Mouse (Mus musculus) thymus, adult 18-20 months (tissue): ENCODE data around the gene Cyb5rl.

ENCODE experiments used
- DNase-seq, 2 experiments: peaks; one replicate each; pipeline ENCODE4 v3.0.0; 2022; ENCODE audit warnings: mixed read lengths in 2 of 2

Gene Cyb5rl

GRCm38 (mm10) chr4:107117741-107118385 is 51.1 kb downstream of the Cyb5rl start:
- DNase-seq = no peak

- no peak for DNase-seq
Observed at GRCm38 (mm10) chr4:107119056-107119455, 52.3 kb downstream of the Cyb5rl start.

DNA sequence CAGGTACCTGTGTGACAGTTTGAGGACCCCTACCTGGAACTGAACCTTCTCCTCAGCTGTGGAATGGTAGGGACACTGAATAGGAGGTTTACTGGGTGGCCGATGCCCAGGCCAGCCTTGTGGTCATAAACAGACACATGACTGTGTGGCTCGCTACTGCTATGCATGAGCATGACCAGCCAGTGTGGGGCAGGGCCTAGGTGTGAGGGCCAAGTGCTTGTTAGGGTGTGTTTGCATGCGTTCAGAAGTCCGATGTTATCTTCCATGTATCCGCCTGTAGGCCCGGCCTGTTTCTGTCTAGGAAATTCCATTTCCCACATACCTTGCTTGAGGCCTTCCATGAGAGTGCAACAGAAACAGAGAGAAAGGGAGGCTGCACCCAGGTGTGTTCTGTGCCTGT is 53.9 kb downstream of the Cyb5rl start:
- no peak for DNase-seq

DNA sequence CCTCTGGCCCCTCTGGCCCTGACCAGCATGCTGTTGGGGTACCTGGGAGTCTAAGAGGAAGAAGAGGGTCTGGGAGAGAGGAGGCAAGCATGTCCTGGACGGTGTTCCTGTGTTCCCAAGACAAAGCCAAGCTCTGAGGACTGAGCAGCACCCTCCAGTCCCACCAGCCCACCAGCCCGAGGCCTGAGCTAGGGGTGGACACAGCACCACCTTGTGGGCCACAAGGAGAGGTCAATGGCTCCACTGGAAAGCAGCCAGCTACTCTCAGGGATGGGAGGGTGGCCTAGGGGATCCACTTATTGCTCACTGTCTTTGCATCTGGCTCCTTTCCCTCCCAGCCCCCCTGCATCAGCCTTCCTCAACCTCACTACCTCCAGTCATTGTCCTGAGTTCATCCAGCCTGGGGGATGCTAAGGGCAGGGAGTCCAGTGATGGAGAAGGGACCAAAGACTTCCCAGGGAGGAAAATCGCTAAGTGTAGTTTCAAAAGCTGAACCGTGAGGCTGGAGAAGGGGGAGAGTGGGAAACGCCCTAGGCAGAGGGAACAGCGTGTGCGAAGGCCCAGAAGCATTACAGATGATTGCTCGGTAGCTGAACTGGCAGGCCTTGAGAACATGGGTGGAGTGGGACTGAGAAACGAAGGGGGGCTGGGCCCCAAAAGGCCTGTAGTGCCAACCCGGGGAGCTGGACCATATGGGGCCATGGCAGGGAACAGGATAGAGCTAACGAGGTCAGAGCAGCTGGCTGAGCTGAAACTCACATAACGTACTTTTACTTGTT is 54.6 kb downstream of the Cyb5rl start:
- DNase-seq = no peak

- DNase-seq = no peak
Observed at GRCm38 (mm10) chr4:107124376-107124775, 57.6 kb downstream of the Cyb5rl start.

- no peak for DNase-seq
Observed at GRCm38 (mm10) chr4:107125101-107125500, 58.3 kb downstream of the Cyb5rl start.

GRCm38 (mm10) chr4:107126389-107126788 is 59.6 kb downstream of the Cyb5rl start:
- DNase-seq = no peak

- no peak for DNase-seq
Observed at GRCm38 (mm10) chr4:107126891-107127524, 60.2 kb downstream of the Cyb5rl start.

DNA sequence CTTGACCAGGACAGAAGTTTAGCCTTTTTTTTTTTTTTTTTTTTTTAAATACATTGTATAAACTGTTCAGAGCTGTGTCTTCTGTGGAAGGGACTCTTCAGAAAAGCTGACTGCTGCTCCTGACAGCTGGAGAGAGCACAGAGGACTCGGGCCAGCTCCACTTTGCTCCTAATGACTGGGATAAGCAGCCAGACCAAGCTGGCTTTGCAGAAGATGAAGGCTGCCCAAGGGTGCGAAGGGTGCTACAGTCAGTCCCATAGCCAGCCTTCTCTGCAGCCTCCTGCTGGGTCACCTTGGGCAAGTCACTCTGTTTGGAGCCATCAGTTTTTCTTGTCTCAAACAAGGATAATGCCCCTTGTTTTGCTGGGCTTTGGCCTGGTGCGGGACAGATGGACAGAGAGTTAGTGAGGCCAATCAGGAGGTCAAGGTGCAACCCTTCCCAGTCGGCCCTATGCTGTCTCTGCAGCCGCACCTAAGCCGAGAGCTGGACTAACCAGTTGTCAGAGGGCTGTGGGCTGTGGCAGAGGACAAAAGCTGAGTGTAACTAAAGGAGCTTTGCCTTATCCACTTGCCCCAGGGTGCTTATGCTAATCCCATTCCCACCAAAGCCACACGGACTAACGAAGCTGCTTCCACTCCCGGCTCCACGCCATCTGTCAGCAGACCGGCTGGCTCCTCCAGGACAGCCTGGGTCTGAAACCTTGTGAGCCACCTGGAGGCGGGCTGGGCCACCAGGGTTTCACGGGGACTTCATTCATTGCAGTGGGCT is 61.3 kb downstream of the Cyb5rl start:
- no peak for DNase-seq

DNA sequence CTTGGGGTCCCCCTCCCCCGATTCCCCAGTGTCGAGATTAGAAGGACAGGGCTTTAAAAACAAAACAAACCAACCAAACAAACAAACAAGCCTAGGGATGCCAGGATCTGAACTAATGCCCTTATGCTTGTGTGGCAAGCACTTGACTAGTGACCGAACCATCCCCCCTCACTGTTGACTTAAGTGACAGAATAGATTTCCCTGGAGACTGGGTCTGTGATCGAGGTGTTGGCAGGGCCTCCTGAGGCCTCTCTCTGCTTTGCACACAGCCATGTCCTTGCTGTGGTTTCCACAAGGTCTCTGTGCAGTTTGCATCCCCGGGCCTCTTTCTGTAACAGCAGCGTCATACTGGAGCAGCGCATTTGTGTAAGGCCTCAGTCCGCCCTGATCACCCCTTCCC is 62.6 kb downstream of the Cyb5rl start:
- DNase-seq = no peak

DNA sequence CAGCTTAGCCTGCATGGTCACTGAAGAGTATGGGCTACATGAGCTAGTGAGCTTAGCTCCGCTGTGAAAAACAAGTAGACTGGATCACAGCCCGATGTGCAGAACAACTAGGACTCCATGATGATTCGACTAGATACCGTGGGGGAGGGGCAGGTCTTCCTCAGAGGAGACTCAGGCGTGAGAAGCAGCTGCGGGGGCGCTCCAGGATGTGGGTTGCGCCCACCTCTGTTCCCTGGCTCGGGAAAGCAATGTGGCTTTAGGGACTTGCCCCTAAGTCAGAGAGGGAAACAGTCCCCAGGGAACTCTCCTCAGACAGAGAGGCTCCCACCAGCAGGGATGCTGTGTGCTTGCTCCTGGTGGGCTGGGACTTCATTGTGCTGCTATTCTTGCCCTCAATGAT is 63.7 kb downstream of the Cyb5rl start:
- DNase-seq = peak; percentile 9 to 23

DNA sequence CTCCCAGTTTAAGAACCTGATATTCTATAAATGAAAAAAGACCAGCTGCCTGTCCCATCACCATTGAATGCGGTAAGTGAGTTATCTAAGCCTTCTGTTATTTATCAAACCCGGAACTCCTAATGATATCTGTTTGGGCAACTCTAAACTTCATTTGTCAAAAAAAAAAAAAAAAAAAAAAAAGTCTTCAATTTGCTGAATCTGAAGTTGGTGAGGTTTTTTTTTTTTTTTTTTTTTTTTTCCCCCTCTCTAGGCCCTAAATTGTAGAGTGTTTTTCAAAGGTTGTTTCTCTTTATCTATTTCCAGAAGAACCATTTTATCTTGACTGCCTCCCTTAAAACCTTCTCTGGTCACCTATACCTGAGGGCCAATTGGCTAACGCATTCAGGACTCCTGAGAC is 68.1 kb downstream of the Cyb5rl start:
- DNase-seq = no peak

DNA sequence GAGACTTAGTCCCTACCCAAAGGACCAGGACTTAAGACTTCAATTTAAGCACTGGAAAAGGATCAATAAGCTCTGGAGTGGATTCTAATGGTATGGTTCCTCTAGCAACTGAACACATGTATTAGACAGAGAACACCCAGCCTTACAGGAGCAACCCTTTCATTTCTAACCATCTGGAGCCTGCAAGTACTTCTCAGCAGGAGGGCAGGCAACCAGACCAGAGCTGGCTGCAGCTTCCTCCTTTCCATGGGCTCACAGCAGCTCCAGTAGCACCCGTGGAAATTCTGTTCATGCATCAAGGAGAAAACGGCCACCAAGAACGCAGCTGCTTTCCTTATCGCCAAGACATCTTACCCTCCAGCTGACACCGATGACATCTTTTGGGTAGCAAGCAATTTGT is 68.9 kb downstream of the Cyb5rl start:
- no peak for DNase-seq

DNA sequence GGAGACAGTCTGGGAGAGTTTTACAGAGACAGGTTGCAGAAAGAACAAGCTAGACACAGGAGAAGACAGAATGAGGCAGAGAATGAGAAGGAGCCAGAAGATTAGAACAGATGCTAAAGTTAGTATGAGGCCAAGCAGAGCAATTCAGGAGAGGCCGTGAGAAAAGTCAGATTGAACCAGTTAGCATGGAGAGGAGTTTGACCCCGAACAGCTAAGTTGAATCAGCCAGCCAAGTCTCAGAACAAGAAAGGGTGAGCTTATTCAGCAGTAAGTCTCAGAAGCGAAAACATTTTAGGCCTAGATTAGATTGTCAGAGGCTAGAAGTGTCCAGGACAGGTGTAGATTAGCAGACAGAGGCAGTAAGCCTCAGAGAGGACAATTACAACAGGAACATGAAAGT is 69.7 kb downstream of the Cyb5rl start:
- DNase-seq = no peak
